Mouse (Mus musculus): Measurements from ENCODE around the gene Gm3417. TPM values are rescaled to one million over a fixed set of nuclear protein-coding genes. Genes with fewer than 3 reads are reported as not detected.
"Not testable (repeated sequence)": the region's sequence is repeated elsewhere in the genome, so short reads cannot be mapped to it uniquely, and the experiment has no call there.

Gm3417 gene
- polyA plus RNA-seq, 1 experiment from 2014 or later, result 1.6 TPM

DNA sequence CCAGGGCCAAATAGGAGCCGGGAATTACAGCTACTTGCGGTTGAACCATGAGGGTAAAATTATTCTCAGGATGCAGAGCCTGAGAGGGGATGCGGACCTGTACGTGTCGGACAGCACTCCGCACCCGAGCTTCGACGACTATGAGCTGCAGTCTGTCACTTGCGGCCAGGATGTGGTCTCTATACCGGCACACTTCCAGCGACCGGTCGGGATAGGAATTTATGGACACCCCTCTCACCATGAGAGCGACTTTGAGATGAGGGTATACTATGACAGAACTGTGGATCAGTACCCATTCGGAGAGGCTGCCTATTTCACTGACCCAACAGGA, 34.9 kb downstream of the Gm3417 start:
- H3K36me3 ChIP-seq, result peaks cover 13% of the 10 kb centered on the region
- peak; percentile 11; the same call in 1 of the 2 replicates for ATAC-seq (ENCODE audit: low FRiP score)
- peaks cover 28% of the 10 kb centered on the region for H3K4me1 ChIP-seq (replicated peaks)
- no peaks in the 10 kb centered on the region for H3K9me3 ChIP-seq
- H3K9ac ChIP-seq, result peak overlapping the region; percentile 84
- H3K4me3 ChIP-seq, result peak overlapping the region; percentile 77
- WGBS, result 23% methylated on average over 16 of the region's 16 CpGs
- H3K27ac ChIP-seq, result peak overlapping the region; percentile 85
- H3K27me3 ChIP-seq, result no peaks in the 10 kb centered on the region
- H3K4me2 ChIP-seq, result peak overlapping the region; percentile 91

DNA sequence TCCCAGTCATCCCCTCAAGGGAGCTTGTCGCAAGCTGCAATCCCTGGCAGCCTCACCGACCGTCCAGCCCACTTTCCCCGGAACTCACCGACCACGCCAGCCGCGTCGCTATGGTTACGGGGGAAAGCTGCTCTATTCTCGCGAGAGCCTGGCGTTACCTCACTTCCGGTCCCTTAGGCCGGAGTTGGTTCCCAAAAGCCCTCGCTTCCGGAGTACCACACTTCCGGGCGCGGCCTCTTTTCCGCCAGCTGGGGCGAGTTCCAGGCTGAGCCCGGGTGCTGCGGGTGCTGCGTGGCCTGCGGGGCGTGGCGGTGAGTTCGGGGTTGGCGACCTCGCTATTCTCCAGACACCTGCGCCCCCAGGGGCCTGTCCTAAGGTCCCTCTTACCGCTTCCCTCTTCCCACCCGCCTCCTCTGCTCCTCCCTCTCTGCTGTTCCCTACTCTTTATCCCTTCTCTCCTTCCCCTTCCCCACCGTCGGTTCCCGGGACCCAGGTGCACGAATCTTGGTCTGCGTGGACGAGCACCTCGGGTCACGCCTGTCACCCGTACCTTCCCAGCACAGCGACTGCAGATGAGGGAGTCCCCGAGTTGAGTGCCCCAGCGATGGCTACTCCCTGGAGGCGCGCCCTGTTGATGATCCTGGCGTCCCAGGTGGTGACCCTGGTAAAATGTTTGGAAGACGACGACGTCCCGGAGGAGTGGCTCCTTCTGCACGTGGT, 35.4 kb downstream of the Gm3417 start, which contains the start of the genes Wdr27 and 1600012H06Rik:
Gene Wdr27, minus strand, starts transcription at position 150 of the 720 bp plus-strand sequence.
Gene 1600012H06Rik, plus strand, starts transcription at position 176 of the 720 bp plus-strand sequence.
- WGBS, result under 1% methylated on average over 54 of the region's 54 CpGs
- no peaks in the 10 kb centered on the region for H3K27me3 ChIP-seq
- peaks cover 28% of the 10 kb centered on the region for H3K4me1 ChIP-seq (replicated peaks)
- H3K36me3 ChIP-seq, result peaks cover 8% of the 10 kb centered on the region
- peak; percentile 99 for ATAC-seq (ENCODE audit: low FRiP score)
- H3K9me3 ChIP-seq, result no peaks in the 10 kb centered on the region
- H3K4me2 ChIP-seq, result peak within 1 kb of the TSS; percentile 91
- peak within 1 kb of the TSS; percentile 84 for H3K9ac ChIP-seq
- peak within 1 kb of the TSS; percentile 77 for H3K4me3 ChIP-seq
- H3K27ac ChIP-seq, result peak within 1 kb of the TSS; percentile 89

- H3K9me3 ChIP-seq; ATAC-seq (ENCODE audit: low FRiP score); H3K27me3 ChIP-seq; H3K36me3 ChIP-seq: not testable (repeated sequence)
- Histone ChIP-seq H3K4me2 (peak overlapping the region; percentile 91), H3K4me1 (replicated peaks) (peaks cover 28% of the 10 kb centered on the region), H3K27ac (peak overlapping the region; percentile 89; the same call in 1 of the 2 replicates), H3K4me3 (peak overlapping the region; percentile 77), H3K9ac (peak overlapping the region; percentile 84)
- 70% methylated on average over 6 of the region's 6 CpGs for WGBS
Measured at GRCm38 (mm10) chr17:14942181-14942580, 36.4 kb downstream of the Gm3417 start.

- no peak overlapping the region for H3K27ac ChIP-seq
- H3K4me2 ChIP-seq, result no peak overlapping the region
- H3K27me3 ChIP-seq, result no peaks in the 10 kb centered on the region
- no peak for ATAC-seq (ENCODE audit: low FRiP score)
- no peak overlapping the region for H3K4me3 ChIP-seq
- 73% methylated on average over 5 of the region's 5 CpGs for WGBS
- H3K36me3 ChIP-seq, result no peaks in the 10 kb centered on the region
- H3K9ac ChIP-seq, result no peak overlapping the region
- H3K9me3 ChIP-seq, result no peaks in the 10 kb centered on the region
- H3K4me1 ChIP-seq (replicated peaks), result no peaks in the 10 kb centered on the region
Measured at GRCm38 (mm10) chr17:14935841-14936605, 42.6 kb downstream of the Gm3417 start.

GRCm38 (mm10) chr17:14935280-14935679, 43.3 kb downstream of the Gm3417 start:
- not testable (repeated sequence) for H3K27ac ChIP-seq; H3K4me2 ChIP-seq; H3K4me1 ChIP-seq (replicated peaks); H3K36me3 ChIP-seq; H3K27me3 ChIP-seq; H3K9ac ChIP-seq; H3K4me3 ChIP-seq; ATAC-seq (ENCODE audit: low FRiP score); H3K9me3 ChIP-seq
- WGBS, result 88% methylated on average over 14 of the region's 14 CpGs

DNA sequence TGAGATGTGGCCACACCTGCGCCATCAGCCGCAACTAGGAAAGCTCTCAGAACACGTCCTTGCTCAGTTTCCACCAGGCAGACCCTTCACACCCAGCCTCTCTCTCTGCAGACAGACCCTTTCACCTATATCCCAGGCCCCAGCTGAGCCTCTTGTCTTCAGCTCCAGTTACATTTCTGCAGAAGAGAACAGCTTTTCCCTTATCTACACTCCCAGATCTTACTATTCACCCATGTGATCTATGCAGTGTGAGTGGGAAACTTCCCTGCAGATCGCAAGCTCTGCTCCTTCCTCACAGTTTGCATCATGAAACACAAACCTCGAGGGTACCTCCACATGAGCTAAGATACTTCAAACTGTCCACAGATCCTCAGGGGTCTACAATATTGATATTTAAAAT, 47.1 kb downstream of the Gm3417 start:
- no peaks in the 10 kb centered on the region for H3K27me3 ChIP-seq
- ATAC-seq (ENCODE audit: low FRiP score), result no peak
- no peak overlapping the region for H3K9ac ChIP-seq
- H3K4me2 ChIP-seq, result no peak overlapping the region
- 82% methylated on average over 5 of the region's 5 CpGs for WGBS
- H3K9me3 ChIP-seq, result no peaks in the 10 kb centered on the region
- no peak overlapping the region for H3K27ac ChIP-seq
- H3K36me3 ChIP-seq, result no peaks in the 10 kb centered on the region
- H3K4me3 ChIP-seq, result no peak overlapping the region
- H3K4me1 ChIP-seq (replicated peaks), result no peaks in the 10 kb centered on the region

DNA sequence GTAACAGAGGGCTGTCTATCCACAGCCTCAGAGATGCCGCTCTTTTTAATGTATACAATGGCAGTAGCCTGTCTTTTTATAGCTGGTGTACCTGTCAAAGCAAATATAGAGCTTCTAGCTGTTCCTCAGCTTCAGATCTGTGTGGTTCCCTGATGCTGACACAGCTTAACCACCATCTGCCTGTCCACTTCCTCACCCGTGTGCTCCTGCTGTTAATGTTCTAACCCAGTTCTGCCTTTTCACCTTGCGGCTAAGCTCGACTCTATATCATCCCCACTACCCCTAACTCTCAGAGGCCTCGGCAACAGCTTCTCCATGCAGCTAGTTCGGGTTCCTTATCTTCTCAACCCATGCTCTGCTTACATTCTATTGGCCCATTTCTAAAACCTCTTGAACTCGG, 47.9 kb downstream of the Gm3417 start:
- Histone ChIP-seq H3K4me3 (no peak overlapping the region), H3K27ac (no peak overlapping the region), H3K9ac (no peak overlapping the region), H3K4me1 (replicated peaks) (no peaks in the 10 kb centered on the region), H3K36me3 (no peaks in the 10 kb centered on the region), H3K27me3 (no peaks in the 10 kb centered on the region), H3K9me3 (no peaks in the 10 kb centered on the region), H3K4me2 (no peak overlapping the region)
- no peak for ATAC-seq (ENCODE audit: low FRiP score)
- 88% methylated on average over 7 of the region's 7 CpGs for whole genome bisulfite sequencing

DNA sequence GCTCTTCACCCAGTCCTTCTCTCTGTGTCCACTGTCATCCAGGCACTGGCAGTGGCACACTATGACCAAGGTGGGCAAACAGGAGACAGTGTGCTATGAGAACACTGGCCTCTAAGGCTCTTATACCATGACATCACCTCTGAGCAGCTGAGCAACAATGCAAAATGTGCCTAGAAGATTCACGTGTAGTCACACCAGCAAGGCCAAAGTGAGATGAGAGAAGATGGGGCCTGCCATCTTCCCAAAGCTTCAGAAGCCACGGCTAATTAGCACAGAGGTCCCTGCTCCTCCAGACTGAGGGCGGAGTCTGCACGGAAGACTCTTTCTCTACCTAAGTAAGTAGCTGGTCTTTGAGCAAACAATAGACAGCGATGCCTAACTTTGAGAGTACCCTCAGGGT, 50.0 kb downstream of the Gm3417 start:
- 71% methylated on average over 5 of the region's 5 CpGs for WGBS
- no peak for ATAC-seq (ENCODE audit: low FRiP score)
- Histone ChIP-seq H3K4me3 (no peak overlapping the region), H3K9me3 (no peaks in the 10 kb centered on the region), H3K27ac (no peak overlapping the region), H3K27me3 (no peaks in the 10 kb centered on the region), H3K4me1 (replicated peaks) (no peaks in the 10 kb centered on the region), H3K4me2 (no peak overlapping the region), H3K36me3 (no peaks in the 10 kb centered on the region), H3K9ac (no peak overlapping the region)

GRCm38 (mm10) chr17:14927644-14928218, 50.9 kb downstream of the Gm3417 start:
- no peaks in the 10 kb centered on the region for H3K36me3 ChIP-seq
- H3K27ac ChIP-seq, result no peak overlapping the region
- no peak overlapping the region; the same call in 1 of the 2 replicates for H3K9ac ChIP-seq
- no peaks in the 10 kb centered on the region for H3K27me3 ChIP-seq
- 85% methylated on average over 8 of the region's 8 CpGs for WGBS
- no peaks in the 10 kb centered on the region for H3K4me1 ChIP-seq (replicated peaks)
- no peak for ATAC-seq (ENCODE audit: low FRiP score)
- H3K4me3 ChIP-seq, result no peak overlapping the region
- H3K4me2 ChIP-seq, result no peak overlapping the region
- H3K9me3 ChIP-seq, result no peaks in the 10 kb centered on the region

GRCm38 (mm10) chr17:14921582-14921981, 57.0 kb downstream of the Gm3417 start:
- Histone ChIP-seq H3K4me1 (replicated peaks) (no peaks in the 10 kb centered on the region), H3K27ac (no peak overlapping the region)

DNA sequence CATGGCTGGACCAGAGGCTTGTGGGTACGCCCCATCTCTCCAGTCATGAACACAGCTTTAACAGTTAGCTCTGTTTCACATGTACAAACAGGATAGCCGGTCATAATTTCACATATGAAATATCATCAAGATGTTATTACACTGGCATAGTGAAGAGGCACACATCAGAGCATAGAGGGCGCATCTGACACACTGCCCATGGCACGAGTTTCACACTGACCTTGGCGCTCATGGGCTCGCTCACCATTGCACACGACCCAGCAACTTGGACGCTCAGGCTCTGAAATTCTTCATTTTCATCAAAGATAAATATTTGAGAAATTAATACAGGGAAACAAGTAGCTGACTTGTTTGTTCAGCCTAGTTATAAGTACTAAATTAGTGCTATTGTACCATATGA, 60.7 kb downstream of the Gm3417 start:
- no peak for ATAC-seq (ENCODE audit: low FRiP score)
- Histone ChIP-seq H3K27me3 (no peaks in the 10 kb centered on the region), H3K4me1 (replicated peaks) (no peaks in the 10 kb centered on the region), H3K4me3 (no peak overlapping the region), H3K27ac (no peak overlapping the region), H3K9ac (no peak overlapping the region), H3K9me3 (no peaks in the 10 kb centered on the region), H3K36me3 (no peaks in the 10 kb centered on the region), H3K4me2 (no peak overlapping the region)
- WGBS, result 90% methylated on average over 8 of the region's 8 CpGs

More at GRCm38 (mm10) chr17:14921582-14921981, 57.0 kb downstream of the Gm3417 start:
- H3K9me3 ChIP-seq, result no peaks in the 10 kb centered on the region
- H3K27me3 ChIP-seq, result no peaks in the 10 kb centered on the region
- 77% methylated on average over 6 of the region's 6 CpGs for WGBS
- no peak for ATAC-seq (ENCODE audit: low FRiP score)
- no peak overlapping the region for H3K9ac ChIP-seq
- H3K36me3 ChIP-seq, result no peaks in the 10 kb centered on the region
- H3K4me3 ChIP-seq, result no peak overlapping the region
- H3K4me2 ChIP-seq, result no peak overlapping the region

GRCm38 (mm10) chr17:14914401-14914800, 64.2 kb downstream of the Gm3417 start:
- H3K27ac ChIP-seq, result no peak overlapping the region
- WGBS, result 92% methylated on average over 4 of the region's 4 CpGs
- no peaks in the 10 kb centered on the region for H3K27me3 ChIP-seq
- H3K9me3 ChIP-seq, result no peaks in the 10 kb centered on the region
- no peak overlapping the region for H3K4me2 ChIP-seq
- no peaks in the 10 kb centered on the region for H3K4me1 ChIP-seq (replicated peaks)
- no peak overlapping the region for H3K9ac ChIP-seq
- no peak overlapping the region for H3K4me3 ChIP-seq
- no peaks in the 10 kb centered on the region for H3K36me3 ChIP-seq
- no peak for ATAC-seq (ENCODE audit: low FRiP score)

All from hindbrain, embryonic 13.5 days (tissue).